Mouse (Mus musculus) limb, embryonic 10.5 days (tissue): ENCODE results near the gene AW822073. TPM values are rescaled to one million over a fixed set of nuclear protein-coding genes. Genes with fewer than 3 reads are reported as not detected.
"Not testable (repeated sequence)": the region's sequence is repeated elsewhere in the genome, so short reads cannot be mapped to it uniquely, and the experiment has no call there.

Experiments used
- DNase-seq: peaks from one replicate; pipeline ENCODE4 v3.0.0-alpha.2; 2017; ENCODE audit warnings: low spot score
- H3K27ac ChIP-seq: fragments of 300-500 bp; sonication (generic); 2 replicates; pipeline ENCODE4 v1.5.1; 2016; ENCODE audit warnings: mild to moderate bottlenecking
- H3K27me3 ChIP-seq: fragments of 300-500 bp; sonication (generic); 2 replicates; pipeline ENCODE4 v1.6.1; 2016; ENCODE audit warnings: low read depth, mild to moderate bottlenecking; ENCODE audit not compliant: poor library complexity, severe bottlenecking
- H3K36me3 ChIP-seq: fragments of 300-500 bp; sonication (generic); 2 replicates; pipeline ENCODE4 v1.6.1; 2016; ENCODE audit warnings: mild to moderate bottlenecking, moderate library complexity
- H3K4me1 ChIP-seq: fragments of 300-500 bp; sonication (generic); 2 replicates; pipeline ENCODE4 v1.6.1; 2016
- H3K4me3 ChIP-seq: fragments of 300-500 bp; sonication (generic); 2 replicates; pipeline ENCODE4 v1.5.1; 2016; ENCODE audit warnings: mild to moderate bottlenecking, moderate library complexity
- H3K9me3 ChIP-seq: fragments of 300-500 bp; sonication (generic); replicated peaks from 2 replicates; pipeline ENCODE4 v1.6.1; 2016; ENCODE audit warnings: mild to moderate bottlenecking
- WGBS: fragments of 180-500 bp; shearing (Covaris S2); methylation state at CpG from one replicate; pipeline ENCODE4 v1.1.7; 2016; 5-methylcytosine and 5-hydroxymethylcytosine counted together
- polyA plus RNA-seq: library from polyadenylated mRNA; unstranded; fragments of >200 nt; fragmentation: Nextera tagmentation; extraction: Ambion mirVana; gene quantifications from 2 replicates; pipeline ENCODE4 v1.2.1, GENCODE M21; 2016

AW822073 gene
- polyA plus RNA-seq, 1 experiment from 2014 or later: not detected

DNA sequence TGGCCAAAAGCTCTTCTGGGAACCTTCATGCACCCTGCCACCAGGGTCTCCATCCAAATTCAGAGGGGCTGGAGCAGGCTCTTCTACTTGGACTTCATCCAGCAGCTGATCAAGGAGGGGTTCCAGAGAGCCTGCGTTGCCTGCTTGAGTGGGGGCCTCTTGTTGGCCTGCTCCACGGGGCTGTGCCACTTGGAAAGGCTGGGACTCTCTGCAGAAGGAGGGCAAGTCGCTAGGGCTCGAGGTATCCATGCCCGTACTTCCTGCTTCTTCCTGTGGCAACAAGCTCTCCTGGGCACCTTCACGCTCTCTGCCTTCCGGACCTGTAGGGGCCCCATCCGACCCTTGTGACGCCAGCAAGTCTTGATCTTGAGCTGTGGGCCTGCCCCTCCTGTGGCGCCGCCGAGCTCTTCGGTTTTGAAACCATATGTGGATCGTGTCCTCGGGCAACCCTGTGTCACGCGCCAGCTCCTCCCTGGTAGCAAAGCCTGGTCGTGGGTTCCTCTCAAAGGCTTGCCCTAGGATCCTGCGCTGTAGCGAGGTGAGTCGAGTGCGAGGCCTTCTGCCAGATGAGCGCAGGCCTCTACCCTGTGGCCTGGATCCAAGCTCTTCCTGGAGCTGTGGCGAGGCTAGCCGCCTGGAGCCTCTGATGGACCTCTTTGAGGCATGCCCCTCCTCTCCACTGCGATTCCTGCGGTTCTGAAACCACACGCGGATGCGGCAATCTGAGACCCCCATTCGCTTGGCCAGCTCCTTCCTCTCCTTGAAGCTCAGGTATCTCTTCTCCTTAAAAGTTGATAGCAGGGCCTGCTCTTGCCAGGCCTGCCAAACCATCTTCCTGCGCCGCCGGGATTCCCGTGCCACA, 7.3 kb upstream of the AW822073 start:
- not testable (repeated sequence) for H3K36me3 ChIP-seq, H3K27ac ChIP-seq, H3K4me3 ChIP-seq, H3K4me1 ChIP-seq, H3K27me3 ChIP-seq
- DNase-seq: peak; percentile 81
- H3K9me3 ChIP-seq: peaks cover 13% of the 10 kb centered on the region
- WGBS: 87% methylated on average over 35 of the region's 35 CpGs

DNA sequence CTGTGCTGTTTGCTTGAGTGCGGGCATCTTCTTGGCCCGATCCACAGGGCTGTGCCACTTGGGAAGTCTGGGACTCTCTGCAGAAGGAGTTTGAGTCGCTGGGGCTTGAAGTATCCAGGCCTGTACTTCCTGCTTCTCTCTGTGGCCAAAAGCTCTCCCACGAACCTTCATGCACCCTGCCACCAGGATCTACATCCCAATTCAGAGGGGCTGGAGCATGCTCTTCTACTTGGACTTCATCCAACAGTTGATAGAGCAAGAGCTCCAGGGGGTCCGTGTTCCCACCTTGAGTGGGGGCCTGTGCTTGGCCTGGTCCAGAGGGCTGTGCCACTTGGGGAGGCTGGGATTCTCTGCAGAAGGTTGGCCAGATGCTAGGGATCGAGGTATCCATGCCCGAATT, 6.4 kb upstream of the AW822073 start:
- not testable (repeated sequence) for H3K4me1 ChIP-seq, H3K27me3 ChIP-seq, H3K4me3 ChIP-seq, H3K36me3 ChIP-seq, H3K27ac ChIP-seq
- DNase-seq: peak; percentile 37
- WGBS: 84% methylated on average over 5 of the region's 7 CpGs
- peaks cover 14% of the 10 kb centered on the region for H3K9me3 ChIP-seq

DNA sequence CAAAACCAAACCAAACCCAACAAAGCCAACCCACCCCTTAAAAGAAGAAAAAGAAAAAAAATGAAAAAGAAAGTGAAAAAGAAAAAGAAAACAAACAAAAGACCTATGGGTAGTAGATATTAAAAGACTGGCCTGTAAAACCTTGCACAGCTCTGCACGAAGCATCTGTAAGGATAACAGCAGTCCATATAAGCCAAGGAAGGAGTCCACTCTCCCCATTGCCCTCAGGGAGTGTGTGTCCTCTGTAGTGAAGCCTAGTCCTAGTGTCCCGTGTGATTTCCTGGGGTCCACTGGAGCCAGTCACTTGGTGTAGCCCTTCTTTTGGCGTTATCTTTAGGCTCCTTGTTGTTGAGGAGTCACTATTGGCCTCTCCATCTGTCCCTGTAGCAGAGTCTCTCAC, 5.3 kb upstream of the AW822073 start:
- not testable (repeated sequence) for DNase-seq, H3K4me3 ChIP-seq, H3K27me3 ChIP-seq, H3K4me1 ChIP-seq, H3K27ac ChIP-seq, H3K36me3 ChIP-seq
- peaks cover 14% of the 10 kb centered on the region for H3K9me3 ChIP-seq
- 58% methylated on average over 3 of the region's 3 CpGs for WGBS

DNA sequence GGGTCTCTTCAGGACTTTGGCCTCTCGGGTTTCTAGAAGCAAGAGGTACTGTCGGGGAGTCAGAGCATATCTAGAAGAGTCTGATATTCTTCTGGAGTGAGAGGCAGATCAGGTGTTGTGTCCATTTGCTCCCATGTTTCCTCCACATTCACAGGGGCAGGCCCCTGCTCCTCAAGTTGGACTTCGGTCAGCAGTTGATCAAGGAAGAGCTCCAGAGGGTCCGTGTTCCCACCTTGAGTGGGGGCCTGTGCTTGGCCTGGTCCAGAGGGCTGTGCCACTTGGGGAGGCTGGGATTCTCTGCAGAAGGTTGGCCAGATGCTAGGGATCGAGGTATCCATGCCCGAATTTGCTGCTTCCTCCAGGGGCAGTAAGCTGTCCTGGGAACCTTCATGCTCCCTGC, 3.1 kb upstream of the AW822073 start:
- H3K27ac ChIP-seq, H3K36me3 ChIP-seq, H3K4me1 ChIP-seq, H3K27me3 ChIP-seq, H3K4me3 ChIP-seq, DNase-seq: not testable (repeated sequence)
- peaks cover 17% of the 10 kb centered on the region for H3K9me3 ChIP-seq
- WGBS: 90% methylated on average over 3 of the region's 6 CpGs

GRCm38 (mm10) chr10:58226357-58226756, 1.6 kb upstream of the AW822073 start:
- peaks cover 10% of the 10 kb centered on the region for H3K9me3 ChIP-seq
- H3K27me3 ChIP-seq, H3K4me1 ChIP-seq, H3K27ac ChIP-seq, H3K36me3 ChIP-seq, H3K4me3 ChIP-seq: not testable (repeated sequence)
- 76% methylated on average over 4 of the region's 4 CpGs for WGBS
- peak; percentile 51 for DNase-seq

- peaks cover 10% of the 10 kb centered on the region for H3K9me3 ChIP-seq
- not testable (repeated sequence) for H3K27ac ChIP-seq, H3K27me3 ChIP-seq, H3K4me3 ChIP-seq, H3K4me1 ChIP-seq, H3K36me3 ChIP-seq
- DNase-seq: peak; percentile 70
- WGBS: 85% methylated on average over 31 of the region's 31 CpGs
Measured at GRCm38 (mm10) chr10:58223972-58224805, 541 bp downstream of the AW822073 start.

- H3K36me3 ChIP-seq, H3K4me3 ChIP-seq, H3K27me3 ChIP-seq, DNase-seq, H3K27ac ChIP-seq, H3K4me1 ChIP-seq: not testable (repeated sequence)
- 87% methylated on average over 4 of the region's 6 CpGs for WGBS
- H3K9me3 ChIP-seq: peaks cover 10% of the 10 kb centered on the region
Measured at GRCm38 (mm10) chr10:58223161-58223560, 1.6 kb downstream of the AW822073 start.

GRCm38 (mm10) chr10:58221571-58221970, 3.2 kb downstream of the AW822073 start:
- H3K4me1 ChIP-seq, DNase-seq, H3K36me3 ChIP-seq, H3K9me3 ChIP-seq, H3K4me3 ChIP-seq, H3K27ac ChIP-seq, H3K27me3 ChIP-seq: not testable (repeated sequence)
- 92% methylated on average over 2 of the region's 2 CpGs for WGBS

DNA sequence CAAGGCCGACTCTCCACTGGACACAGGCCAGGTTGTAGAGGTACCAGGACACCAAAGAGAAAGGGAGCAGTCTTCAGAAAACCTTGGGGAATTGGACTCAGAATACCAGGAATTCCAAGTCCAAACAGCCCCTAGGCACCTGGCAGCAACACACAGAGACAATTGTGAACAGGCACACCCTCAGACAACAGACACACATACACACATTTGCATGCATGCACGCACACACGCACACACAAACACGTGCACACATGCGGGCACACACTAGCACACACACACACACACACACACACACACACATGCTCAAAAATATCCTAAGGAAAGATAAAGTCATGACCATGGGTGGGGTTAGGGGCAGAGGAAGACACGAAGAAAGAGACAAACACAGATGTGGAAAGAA, 4.0 kb downstream of the AW822073 start:
- no peaks in the 10 kb centered on the region for H3K27me3 ChIP-seq
- H3K36me3 ChIP-seq: no peaks in the 10 kb centered on the region
- WGBS: 85% methylated on average over 6 of the region's 6 CpGs
- H3K27ac ChIP-seq: no peak overlapping the region
- no peak overlapping the region for H3K4me3 ChIP-seq
- DNase-seq: peak; percentile 45
- H3K9me3 ChIP-seq: peaks cover 6% of the 10 kb centered on the region
- no peaks in the 10 kb centered on the region for H3K4me1 ChIP-seq

DNA sequence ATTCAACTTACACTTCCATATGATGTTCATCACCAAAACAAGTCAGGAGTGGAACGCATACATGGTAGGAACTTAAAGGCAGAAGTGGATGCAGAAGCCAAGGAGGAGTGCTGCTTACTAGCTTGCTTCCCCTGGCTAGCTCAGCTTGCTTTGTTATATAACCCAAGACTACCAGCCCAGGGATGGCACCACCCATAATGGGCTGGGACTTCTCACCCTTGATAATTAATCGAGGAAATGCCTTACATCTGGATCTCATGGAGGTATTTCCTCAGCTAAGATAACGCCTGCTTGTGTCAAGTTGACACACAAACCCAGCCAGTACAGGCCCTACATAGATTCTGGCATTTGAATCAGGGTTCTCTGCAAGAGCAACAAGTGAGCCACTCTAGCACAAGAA, 7.4 kb downstream of the AW822073 start:
- H3K9me3 ChIP-seq: peaks cover 2% of the 10 kb centered on the region; the same call in 1 of the 2 replicates

GRCm38 (mm10) chr10:58215353-58215752, 9.4 kb downstream of the AW822073 start:
- H3K27me3 ChIP-seq: no peaks in the 10 kb centered on the region
- no peak overlapping the region for H3K4me3 ChIP-seq
- H3K9me3 ChIP-seq: no peaks in the 10 kb centered on the region; the same call in 1 of the 2 replicates
- WGBS: 91% methylated on average over 1 of the region's 1 CpGs
- no peak overlapping the region for H3K27ac ChIP-seq
- no peak for DNase-seq
- no peaks in the 10 kb centered on the region for H3K4me1 ChIP-seq
- H3K36me3 ChIP-seq: no peaks in the 10 kb centered on the region

More for the DNA sequence above, 7.4 kb downstream of the AW822073 start:
- WGBS: 82% methylated on average over 3 of the region's 3 CpGs
- Histone ChIP-seq H3K27ac (no peak overlapping the region), H3K4me3 (no peak overlapping the region), H3K4me1 (no peaks in the 10 kb centered on the region), H3K36me3 (no peaks in the 10 kb centered on the region), H3K27me3 (no peaks in the 10 kb centered on the region)
- peak; percentile 23 for DNase-seq

- H3K36me3 ChIP-seq: no peaks in the 10 kb centered on the region
- 82% methylated on average over 5 of the region's 5 CpGs for WGBS
- H3K27ac ChIP-seq: no peak overlapping the region
- no peaks in the 10 kb centered on the region; the same call in 1 of the 2 replicates for H3K9me3 ChIP-seq
- DNase-seq: no peak
- no peaks in the 10 kb centered on the region for H3K4me1 ChIP-seq
- no peaks in the 10 kb centered on the region for H3K27me3 ChIP-seq
- H3K4me3 ChIP-seq: no peak overlapping the region
Measured at GRCm38 (mm10) chr10:58214934-58215333, 9.8 kb downstream of the AW822073 start.

DNA sequence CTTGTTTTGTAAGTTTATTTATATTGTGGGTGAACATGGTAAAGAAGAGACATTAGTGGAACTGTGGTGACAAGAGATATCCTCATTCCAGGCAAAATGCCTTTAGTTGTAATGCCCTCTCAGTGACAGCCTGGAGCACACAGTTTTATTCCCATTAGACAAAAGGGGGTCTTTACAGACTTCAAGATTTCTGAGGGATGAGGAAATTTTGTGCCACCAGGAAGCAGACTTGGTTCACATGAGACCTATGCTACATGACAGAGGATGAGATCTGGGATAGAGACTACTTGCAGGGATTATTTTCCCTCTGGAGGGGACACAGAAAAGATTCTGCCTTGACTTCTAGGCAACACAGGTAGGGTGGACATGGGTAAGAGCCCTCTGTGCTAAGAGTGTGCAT, 10.2 kb downstream of the AW822073 start:
- Histone ChIP-seq H3K36me3 (no peaks in the 10 kb centered on the region), H3K4me3 (no peak overlapping the region), H3K27me3 (no peaks in the 10 kb centered on the region), H3K27ac (no peak overlapping the region), H3K4me1 (no peaks in the 10 kb centered on the region), H3K9me3 (no peaks in the 10 kb centered on the region; the same call in 1 of the 2 replicates)
- no peak for DNase-seq
